Mouse (Mus musculus) megakaryocyte, embryonic 14.5 days (primary cell): Measurements from ENCODE around the gene Rfwd3.

Source experiments
- FLI1 ChIP-seq: IDR thresholded peaks from 2 replicates; pipeline ENCODE4 v1.6.1; 2012; ENCODE audit warnings: low read length, inconsistent platforms, mixed read lengths
- GATA1 ChIP-seq: IDR thresholded peaks from 3 replicates; pipeline ENCODE4 v1.6.1; 2012; ENCODE audit warnings: mixed read lengths, low read length, inconsistent platforms, borderline replicate concordance

GRCm38 (mm10) chr8:111312758-111313162 lies 12.7 kb upstream of the Rfwd3 start:
- TF ChIP-seq GATA1, result no peak
- TF ChIP-seq FLI1, result no peak
